Mouse (Mus musculus): ENCODE measurements around the gene Tle4.

Tle4 gene

GRCm38 (mm10) chr19:14532861-14533260, 65.0 kb downstream of the Tle4 start:
- peak; percentile 58 for DNase-seq (ENCODE audit: low read depth, low spot score)

GRCm38 (mm10) chr19:14520098-14520802, 77.6 kb downstream of the Tle4 start:
- no peak for DNase-seq (ENCODE audit: low read depth, low spot score)

- no peak for DNase-seq (ENCODE audit: low read depth, low spot score)
These were observed 78.7 kb downstream of the Tle4 start for GRCm38 (mm10) chr19:14519186-14519585.

- no peak for DNase-seq (ENCODE audit: low read depth, low spot score)
These were observed 79.3 kb downstream of the Tle4 start for GRCm38 (mm10) chr19:14518438-14519044.

GRCm38 (mm10) chr19:14516420-14516819, 81.4 kb downstream of the Tle4 start:
- no peak for DNase-seq (ENCODE audit: low read depth, low spot score)

- DNase-seq (ENCODE audit: low read depth, low spot score): no peak
These were observed 89.0 kb downstream of the Tle4 start for GRCm38 (mm10) chr19:14508819-14509218.

GRCm38 (mm10) chr19:14507911-14508310, 89.9 kb downstream of the Tle4 start:
- DNase-seq (ENCODE audit: low read depth, low spot score): no peak

- no peak for DNase-seq (ENCODE audit: low read depth, low spot score)
These were observed 90.8 kb downstream of the Tle4 start for GRCm38 (mm10) chr19:14506875-14507670.

GRCm38 (mm10) chr19:14505885-14506548, 91.8 kb downstream of the Tle4 start:
- no peak for DNase-seq (ENCODE audit: low read depth, low spot score)

- DNase-seq (ENCODE audit: low read depth, low spot score): no peak
These were observed 92.5 kb downstream of the Tle4 start for GRCm38 (mm10) chr19:14505401-14505800.

GRCm38 (mm10) chr19:14503862-14504261, 94.0 kb downstream of the Tle4 start:
- no peak for DNase-seq (ENCODE audit: low read depth, low spot score)

GRCm38 (mm10) chr19:14502234-14502633, 95.6 kb downstream of the Tle4 start:
- DNase-seq (ENCODE audit: low read depth, low spot score): no peak

GRCm38 (mm10) chr19:14499835-14500425, 97.9 kb downstream of the Tle4 start:
- DNase-seq (ENCODE audit: low read depth, low spot score): no peak

GRCm38 (mm10) chr19:14493047-14493446, 104.8 kb downstream of the Tle4 start:
- no peak for DNase-seq (ENCODE audit: low read depth, low spot score)

GRCm38 (mm10) chr19:14487180-14487579, 110.7 kb downstream of the Tle4 start:
- peak; percentile 19 for DNase-seq (ENCODE audit: low read depth, low spot score)

GRCm38 (mm10) chr19:14485176-14485575, 112.7 kb downstream of the Tle4 start:
- no peak for DNase-seq (ENCODE audit: low read depth, low spot score)

GRCm38 (mm10) chr19:14482562-14483138, 115.2 kb downstream of the Tle4 start:
- DNase-seq (ENCODE audit: low read depth, low spot score): no peak

- DNase-seq (ENCODE audit: low read depth, low spot score): no peak
These were observed 115.9 kb downstream of the Tle4 start for GRCm38 (mm10) chr19:14481796-14482561.

- no peak for DNase-seq (ENCODE audit: low read depth, low spot score)
These were observed 118.1 kb downstream of the Tle4 start for GRCm38 (mm10) chr19:14479711-14480110.

GRCm38 (mm10) chr19:14469325-14469724, 128.5 kb downstream of the Tle4 start:
- no peak for DNase-seq (ENCODE audit: low read depth, low spot score)
